Mouse (Mus musculus) MEL (cell line): ENCODE measurements at regions not wholly inside any gene's neighbourhood (a gene's known extent, or its start where the extent isn't known, plus 50 kb on each side); places are given as distances from the start of the nearest gene placed in this dataset.

Experiments
- DNase-seq: peaks from one replicate; pipeline ENCODE4 v3.0.0; 2011; ENCODE audit warnings: low read depth, low spot score
- H3K27ac ChIP-seq: 2 replicates; pipeline ENCODE4 v1.5.1; 2012; ENCODE audit warnings: low read depth, mild to moderate bottlenecking, control low read depth, low read length, moderate library complexity; ENCODE audit not compliant: control insufficient read depth
- H3K27me3 ChIP-seq, 2 experiments: fragments of 150-350 bp in 1 of 2; sonication (generic) in 1 of 2; 2 replicates each; pipeline ENCODE4 v1.6.1; 2012; ENCODE audit warnings: low read length in 2 of 2, mild to moderate bottlenecking in 2 of 2, improper control_type of control experiment in 1 of 2, moderate library complexity in 1 of 2; ENCODE audit not compliant: insufficient read depth in 2 of 2, control insufficient read depth in 1 of 2
- H3K36me3 ChIP-seq, 2 experiments: 2 replicates each; pipeline ENCODE4 v1.6.1; 2012 to 2014; ENCODE audit warnings: low read length in 2 of 2, improper control_type of control experiment in 1 of 2, inconsistent platforms in 1 of 2, mild to moderate bottlenecking in 1 of 2; ENCODE audit not compliant: insufficient read depth in 2 of 2, control insufficient read depth in 1 of 2
- H3K4me1 ChIP-seq, 2 experiments: fragments of 150-350 bp in 1 of 2; sonication (generic) in 1 of 2; 2 replicates each; pipeline ENCODE4 v1.6.1; 2012; ENCODE audit warnings: low read length in 2 of 2, improper control_type of control experiment in 1 of 2, mild to moderate bottlenecking in 1 of 2; ENCODE audit not compliant: insufficient read depth in 2 of 2, control insufficient read depth in 1 of 2
- H3K4me3 ChIP-seq, 2 experiments: fragments of 150-350 bp in 1 of 2; sonication (generic) in 1 of 2; 2 replicates each; pipeline ENCODE4 v1.5.1; 2012; ENCODE audit warnings: low read depth in 2 of 2, low read length in 2 of 2, mild to moderate bottlenecking in 2 of 2, moderate library complexity in 2 of 2, control low read depth in 1 of 2, improper control_type of control experiment in 1 of 2; ENCODE audit not compliant: control insufficient read depth in 1 of 2, insufficient read depth in 1 of 2
- H3K79me2 ChIP-seq: 2 replicates; pipeline ENCODE4 v1.6.1; 2012; ENCODE audit warnings: mild to moderate bottlenecking, low read length, moderate library complexity; ENCODE audit not compliant: control insufficient read depth, poor library complexity, insufficient read depth
- H3K9ac ChIP-seq: 2 replicates; pipeline ENCODE4 v1.6.1; 2012; ENCODE audit warnings: low read depth, mild to moderate bottlenecking, control low read depth, low read length, moderate library complexity; ENCODE audit not compliant: control insufficient read depth, poor library complexity, severe bottlenecking
- H3K9me3 ChIP-seq: fragments of 150-350 bp; sonication (generic); replicated peaks from 2 replicates; pipeline ENCODE4 v1.6.1; 2012; ENCODE audit warnings: mild to moderate bottlenecking, low read length, improper control_type of control experiment, moderate library complexity; ENCODE audit not compliant: insufficient read depth
- BHLHE40 ChIP-seq: IDR thresholded peaks from 2 replicates; pipeline ENCODE4 v1.6.1; 2012; ENCODE audit warnings: low read depth, mild to moderate bottlenecking, inconsistent platforms, low read length, improper control_type of control experiment, borderline replicate concordance
- CHD1 ChIP-seq: IDR thresholded peaks from 2 replicates; pipeline ENCODE4 v1.6.1; 2012; ENCODE audit warnings: low read depth, mild to moderate bottlenecking, inconsistent platforms, low read length, improper control_type of control experiment
- CHD2 ChIP-seq: IDR thresholded peaks from 2 replicates; pipeline ENCODE4 v1.6.1; 2011; ENCODE audit warnings: low read length, improper control_type of control experiment
- ETS1 ChIP-seq: IDR thresholded peaks from 2 replicates; pipeline ENCODE4 v1.6.1; 2012; ENCODE audit warnings: low read depth, mild to moderate bottlenecking, inconsistent platforms, low read length, improper control_type of control experiment, moderate library complexity
- GATA1 ChIP-seq: IDR thresholded peaks from 2 replicates; pipeline ENCODE4 v1.6.1; 2011; ENCODE audit warnings: low read depth, low read length, improper control_type of control experiment
- JUND ChIP-seq: IDR thresholded peaks from 2 replicates; pipeline ENCODE4 v1.6.1; 2011; ENCODE audit warnings: low read depth, mild to moderate bottlenecking, improper control_type of control experiment, low read length
- MEF2A ChIP-seq: IDR thresholded peaks from 2 replicates; pipeline ENCODE4 v1.6.1; 2014; ENCODE audit warnings: low read depth, mild to moderate bottlenecking, inconsistent platforms, low read length, improper control_type of control experiment; ENCODE audit not compliant: poor library complexity, insufficient replicate concordance, severe bottlenecking; ENCODE audit errors: extremely low read depth
- MYB ChIP-seq: IDR thresholded peaks from 2 replicates; pipeline ENCODE4 v1.6.1; 2011; ENCODE audit warnings: mild to moderate bottlenecking, low read depth, low read length, improper control_type of control experiment
- NRF1 ChIP-seq: IDR thresholded peaks from 2 replicates; pipeline ENCODE4 v1.6.1; 2014; ENCODE audit warnings: low read depth, mild to moderate bottlenecking, inconsistent platforms, low read length, improper control_type of control experiment, moderate library complexity; ENCODE audit not compliant: poor library complexity, insufficient read depth, severe bottlenecking
- POLR2A ChIP-seq, 2 experiments: IDR thresholded peaks; 2 replicates each; pipeline ENCODE4 v1.6.1; 2011 to 2012; ENCODE audit warnings: low read length in 2 of 2, mild to moderate bottlenecking in 2 of 2, control low read depth in 1 of 2, improper control_type of control experiment in 1 of 2, low read depth in 1 of 2, moderate library complexity in 1 of 2; ENCODE audit not compliant: control insufficient read depth in 1 of 2, insufficient read depth in 1 of 2, poor library complexity in 1 of 2
- POLR2AphosphoS5 ChIP-seq: IDR thresholded peaks from 2 replicates; pipeline ENCODE4 v1.6.1; 2012; ENCODE audit warnings: low read depth, borderline replicate concordance, mild to moderate bottlenecking, inconsistent platforms, low read length, moderate library complexity, mixed read lengths
- RCOR1 ChIP-seq: IDR thresholded peaks from 2 replicates; pipeline ENCODE4 v1.6.1; 2012; ENCODE audit warnings: low read depth, mild to moderate bottlenecking, inconsistent platforms, low read length, improper control_type of control experiment
- SMC3 ChIP-seq: IDR thresholded peaks from 2 replicates; pipeline ENCODE4 v1.6.1; 2011; ENCODE audit warnings: low read depth, low read length, improper control_type of control experiment
- TBP ChIP-seq: IDR thresholded peaks from 2 replicates; pipeline ENCODE4 v1.8.0; 2011; ENCODE audit warnings: low read depth, low read length, improper control_type of control experiment
- UBTF ChIP-seq: IDR thresholded peaks from 2 replicates; pipeline ENCODE4 v1.6.1; 2012; ENCODE audit warnings: low read depth, mild to moderate bottlenecking, inconsistent platforms, low read length, improper control_type of control experiment, moderate library complexity, borderline replicate concordance; ENCODE audit not compliant: insufficient read depth
- ZC3H11A ChIP-seq: IDR thresholded peaks from 2 replicates; pipeline ENCODE4 v1.6.1; 2012; ENCODE audit warnings: low read depth, mild to moderate bottlenecking, inconsistent platforms, low read length, improper control_type of control experiment
- ZKSCAN1 ChIP-seq: IDR thresholded peaks from 2 replicates; pipeline ENCODE4 v1.6.1; 2012; ENCODE audit warnings: low read depth, mild to moderate bottlenecking, inconsistent platforms, low read length, improper control_type of control experiment, moderate library complexity

- no peak for DNase-seq
- no peak overlapping the region for H3K27ac ChIP-seq
- no peaks in the 10 kb centered on the region for H3K27me3 ChIP-seq
- TF ChIP-seq JUND, result no peak
- no peak for TF ChIP-seq POLR2AphosphoS5
- TF ChIP-seq ETS1, result no peak
- no peak for TF ChIP-seq RCOR1
- TF ChIP-seq MYB, result no peak
- no peak for TF ChIP-seq ZKSCAN1
- TF ChIP-seq TBP, result no peak
- no peak for TF ChIP-seq ZC3H11A
- TF ChIP-seq UBTF, result no peak
- TF ChIP-seq NRF1, result no peak
- no peak for TF ChIP-seq SMC3
- H3K4me1 ChIP-seq, result no peaks in the 10 kb centered on the region
- H3K4me3 ChIP-seq, result no peak overlapping the region
- no peak overlapping the region for H3K9ac ChIP-seq
- no peaks in the 10 kb centered on the region for H3K9me3 ChIP-seq
- no peaks in the 10 kb centered on the region for H3K79me2 ChIP-seq
- H3K36me3 ChIP-seq, result no peaks in the 10 kb centered on the region
These were observed 116.0 kb upstream of the Irx3 start for GRCm38 (mm10) chr8:91917834-91918233.

GRCm38 (mm10) chr8:91913971-91914370 is 112.1 kb upstream of the Irx3 start:
- Histone ChIP-seq H3K27ac (no peak overlapping the region), H3K27me3 (no peaks in the 10 kb centered on the region), H3K9me3 (no peaks in the 10 kb centered on the region)
- DNase-seq, result no peak
- TF ChIP-seq CHD2 (no peak), MEF2A (no peak), POLR2A (IDR thresholded peaks at IDR 0.05; ENCODE audit: control insufficient read depth in 1 of 2, insufficient read depth in 1 of 2, low read depth in 1 of 2, low read length in 2 of 2, poor library complexity in 1 of 2) (no peak), CHD1 (no peak), TBP (no peak), BHLHE40 (no peak), GATA1 (no peak), UBTF (no peak)
- TF ChIP-seq, all 39 proteins: peak for 0
- no peaks in the 10 kb centered on the region for H3K4me1 ChIP-seq
- H3K36me3 ChIP-seq, result no peaks in the 10 kb centered on the region
- H3K4me3 ChIP-seq, result no peak overlapping the region
- H3K9ac ChIP-seq, result no peak overlapping the region
- no peaks in the 10 kb centered on the region for H3K79me2 ChIP-seq
